Mouse (Mus musculus) embryonic facial prominence, embryonic 11.5 days (tissue): ENCODE measurements around the gene Ifi202b. TPM values are rescaled to one million over a fixed set of nuclear protein-coding genes. Genes with fewer than 3 reads are reported as not detected.
A peak's percentile ranks its signal among the peaks of the same experiment; 100 is the strongest.
"Not testable (repeated sequence)": the region's sequence is repeated elsewhere in the genome, so short reads cannot be mapped to it uniquely, and the experiment has no call there.

ENCODE experiments used
- ATAC-seq: fragments of 200-750 bp; cut with Nextera tagmentation; replicated peaks from 2 replicates; pipeline ENCODE4 v1.8.0; 2017; ENCODE audit warnings: low read depth; ENCODE audit not compliant: insufficient number of reproducible peaks, low FRiP score, low TSS enrichment
- DNase-seq: peaks from one replicate; pipeline ENCODE4 v3.0.0-alpha.2; 2015; ENCODE audit warnings: low spot score
- H3K27ac ChIP-seq: fragments of 300-500 bp; sonication (generic); replicated peaks from 2 replicates; pipeline ENCODE4 v1.5.1; 2014; ENCODE audit warnings: mild to moderate bottlenecking, low read depth, low read length, control low read depth
- H3K27me3 ChIP-seq: fragments of 300-500 bp; sonication (generic); 2 replicates; pipeline ENCODE4 v1.6.1; 2014; ENCODE audit warnings: mild to moderate bottlenecking, low read length, moderate library complexity, mixed read lengths; ENCODE audit not compliant: control insufficient read depth, insufficient read depth
- H3K36me3 ChIP-seq: fragments of 300-500 bp; sonication (generic); replicated peaks from 2 replicates; pipeline ENCODE4 v1.6.1; 2014; ENCODE audit warnings: low read depth, mild to moderate bottlenecking, low read length, moderate library complexity, mixed read lengths; ENCODE audit not compliant: control insufficient read depth, insufficient read depth
- H3K4me1 ChIP-seq: fragments of 300-500 bp; sonication (generic); 2 replicates; pipeline ENCODE4 v1.6.1; 2014; ENCODE audit warnings: low read length, mixed read lengths; ENCODE audit not compliant: control insufficient read depth, insufficient read depth
- H3K4me2 ChIP-seq: fragments of 300-500 bp; sonication (generic); 2 replicates; pipeline ENCODE4 v1.6.1; 2014; ENCODE audit warnings: low read depth, mild to moderate bottlenecking, control low read depth, low read length, moderate library complexity
- H3K4me3 ChIP-seq: fragments of 300-500 bp; sonication (generic); 2 replicates; pipeline ENCODE4 v1.5.1; 2014; ENCODE audit warnings: low read depth, low read length, control low read depth
- H3K9ac ChIP-seq: fragments of 300-500 bp; sonication (generic); replicated peaks from 2 replicates; pipeline ENCODE4 v1.6.1; 2014; ENCODE audit warnings: mild to moderate bottlenecking, control low read depth, low read length
- H3K9me3 ChIP-seq: fragments of 300-500 bp; sonication (generic); replicated peaks from 2 replicates; pipeline ENCODE4 v1.6.1; 2016; ENCODE audit warnings: mild to moderate bottlenecking, low read length, inconsistent platforms, mixed read lengths; ENCODE audit not compliant: control insufficient read depth
- WGBS: fragments of 180-500 bp; shearing (Covaris S2); extraction: QIAGEN DNeasy Blood & Tissue Kit; methylation state at CpG from one replicate; pipeline ENCODE4 v1.1.7; 2014; 5-methylcytosine and 5-hydroxymethylcytosine counted together
- polyA plus RNA-seq: library from polyadenylated mRNA; unstranded; fragments of >200 nt; fragmentation: Nextera tagmentation; extraction: Ambion mirVana; gene quantifications from 2 replicates; pipeline ENCODE4 v1.2.1, GENCODE M21; 2014

The Ifi202b gene
- 0.20 and 0.36 TPM in 2 replicates for polyA plus RNA-seq

- not testable (repeated sequence) for ATAC-seq, H3K9ac ChIP-seq
- WGBS, result 84% methylated on average over 6 of the region's 6 CpGs
These were observed at the start of gene Ifi202b for GRCm38 (mm10) chr1:173982694-173983305. Ifi202b (minus strand) TSS chr1:173982744.

GRCm38 (mm10) chr1:174031698-174032097, 49.2 kb upstream of the Ifi202b start, which contains the start of gene Ifi205:
Ifi205 (minus strand) TSS chr1:174031810.
- H3K36me3 ChIP-seq, result no peaks in the 10 kb centered on the region
- no peak for DNase-seq
- no peaks in the 10 kb centered on the region for H3K4me1 ChIP-seq
- no peak within 1 kb of the TSS for H3K9ac ChIP-seq
- H3K4me2 ChIP-seq, result no peak within 1 kb of the TSS
- H3K9me3 ChIP-seq, result no peaks in the 10 kb centered on the region
- no peaks in the 10 kb centered on the region for H3K27me3 ChIP-seq
- no peak for ATAC-seq
- no peak within 1 kb of the TSS for H3K27ac ChIP-seq
- no peak within 1 kb of the TSS for H3K4me3 ChIP-seq
- 55% methylated on average over 1 of the region's 1 CpGs for WGBS

More at GRCm38 (mm10) chr1:173982694-173983305, at the start of gene Ifi202b:
- not testable (repeated sequence) for DNase-seq, H3K27me3 ChIP-seq, H3K36me3 ChIP-seq, H3K27ac ChIP-seq, H3K9me3 ChIP-seq, H3K4me3 ChIP-seq, H3K4me2 ChIP-seq, H3K4me1 ChIP-seq

- not testable (repeated sequence) for H3K9me3 ChIP-seq, ATAC-seq, H3K4me1 ChIP-seq, H3K4me3 ChIP-seq, H3K27me3 ChIP-seq, H3K4me2 ChIP-seq, DNase-seq, H3K36me3 ChIP-seq, H3K9ac ChIP-seq, H3K27ac ChIP-seq
These were observed 24.5 kb upstream of the Ifi202b start for GRCm38 (mm10) chr1:174007050-174007449.

- H3K4me1 ChIP-seq, ATAC-seq, H3K4me2 ChIP-seq, H3K36me3 ChIP-seq, DNase-seq, H3K9ac ChIP-seq, H3K27me3 ChIP-seq, H3K9me3 ChIP-seq, H3K4me3 ChIP-seq, H3K27ac ChIP-seq: not testable (repeated sequence)
- 78% methylated on average over 1 of the region's 3 CpGs for WGBS
These were observed 22.0 kb upstream of the Ifi202b start for GRCm38 (mm10) chr1:174004352-174005109.

GRCm38 (mm10) chr1:173995003-173995402, 12.5 kb upstream of the Ifi202b start:
- Histone ChIP-seq H3K4me2 (no peak overlapping the region), H3K27me3 (no peaks in the 10 kb centered on the region), H3K4me1 (no peaks in the 10 kb centered on the region), H3K27ac (no peak overlapping the region), H3K36me3 (no peaks in the 10 kb centered on the region), H3K4me3 (no peak overlapping the region), H3K9ac (no peak overlapping the region), H3K9me3 (no peaks in the 10 kb centered on the region)
- ATAC-seq, result no peak
- no peak for DNase-seq
- WGBS, result 84% methylated on average over 4 of the region's 4 CpGs

GRCm38 (mm10) chr1:173981038-173981437, 1.5 kb downstream of the Ifi202b start:
- not testable (repeated sequence) for DNase-seq, H3K27ac ChIP-seq, H3K9me3 ChIP-seq, H3K4me1 ChIP-seq, H3K9ac ChIP-seq, H3K4me3 ChIP-seq, H3K27me3 ChIP-seq, H3K36me3 ChIP-seq, H3K4me2 ChIP-seq
- WGBS, result 61% methylated on average over 3 of the region's 3 CpGs
- ATAC-seq, result 0 out of 2 replicates have a peak, but pooled peaks have one; percentile 14

GRCm38 (mm10) chr1:173977622-173978021, 4.9 kb downstream of the Ifi202b start:
- H3K4me3 ChIP-seq, result no peak overlapping the region
- no peak for ATAC-seq
- H3K36me3 ChIP-seq, result no peaks in the 10 kb centered on the region
- no peaks in the 10 kb centered on the region for H3K4me1 ChIP-seq
- H3K4me2 ChIP-seq, result no peak overlapping the region
- no peak overlapping the region for H3K9ac ChIP-seq
- no peaks in the 10 kb centered on the region for H3K9me3 ChIP-seq
- DNase-seq, result no peak
- H3K27me3 ChIP-seq, result no peaks in the 10 kb centered on the region
- no peak overlapping the region for H3K27ac ChIP-seq

GRCm38 (mm10) chr1:173973111-173973510, 9.4 kb downstream of the Ifi202b start:
- Histone ChIP-seq H3K4me3 (no peak overlapping the region), H3K9me3 (no peaks in the 10 kb centered on the region), H3K9ac (no peak overlapping the region), H3K36me3 (no peaks in the 10 kb centered on the region), H3K27ac (no peak overlapping the region), H3K4me2 (no peak overlapping the region), H3K27me3 (no peaks in the 10 kb centered on the region), H3K4me1 (no peaks in the 10 kb centered on the region)
- ATAC-seq (no peak), DNase-seq (no peak)
